In the genomic region with DNA sequence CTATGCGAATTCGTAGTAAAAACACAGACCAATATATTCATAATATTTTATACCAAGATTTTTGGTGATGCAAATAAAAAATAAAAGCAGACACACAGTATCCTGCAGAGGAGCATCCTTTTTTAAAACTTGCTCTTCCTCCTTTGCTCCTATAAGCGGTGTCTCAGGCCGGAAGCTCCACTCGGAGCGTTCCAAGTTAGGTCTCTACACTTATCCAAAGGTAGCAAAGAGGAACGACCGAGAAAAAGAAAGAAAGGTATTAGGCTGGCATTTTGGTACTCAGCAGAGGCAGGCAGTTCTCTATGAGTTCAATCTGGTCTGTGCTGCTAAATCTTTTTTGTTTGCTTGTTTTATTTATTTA, we compare ENCODE assay signal across 16 mouse cellular contexts. TPM values are rescaled to one million over a fixed set of nuclear protein-coding genes. Genes with fewer than 3 reads are reported as not detected.
A peak's percentile ranks its signal among the peaks of the same experiment; 100 is the strongest.
DNase-seq lines count a peak whose midpoint lies in the region; ATAC-seq and TF ChIP-seq lines count a peak whose summit lies in the region.
"Had no signal": no experiment of that assay in that cellular context is flagged by ENCODE, and none has a peak within 500 bp of the region (broad histone marks: within the 10 kb centered on the region; RNA-seq: fewer than 3 reads in every experiment).

No protein-coding gene starts in this region.

- no peak for TF ChIP-seq POLR2A in lung, adult 2 months (IDR thresholded peaks at IDR 0.05; ENCODE audit: borderline replicate concordance, extremely low read depth, low read depth, low read length)
- TF ChIP-seq POLR2A in CH12.LX (IDR thresholded peaks at IDR 0.05; ENCODE audit: low read depth, low read length): no peak

- peak overlapping the region; percentile 94; the same call in 1 of the 2 replicates for H3K4me3 ChIP-seq in heart, embryonic 13.5 days
- H3K4me3 ChIP-seq in heart, embryonic 12.5 days: no peak overlapping the region
- no peak overlapping the region for H3K4me3 ChIP-seq in lung, embryonic 14.5 days (ENCODE audit: low read depth, low read length)
- no peak overlapping the region for H3K4me3 ChIP-seq in lung, adult 2 months (replicated peaks; ENCODE audit: extremely low read depth, low read depth, low read length)
- H3K4me3 ChIP-seq in CH12.LX (replicated peaks in 1 of 3; ENCODE audit: low read depth in 2 of 3, low read length in 2 of 3, poor library complexity in 1 of 3): peak overlapping the region in 2 of 3 experiments; percentile 65 to 84
- no peak overlapping the region for H3K4me3 ChIP-seq in liver, embryonic 14.5 days (ENCODE audit: insufficient read depth in 1 of 2, low read depth in 2 of 2, low read length in 2 of 2)

- no peak for ATAC-seq in heart, embryonic 13.5 days (ENCODE audit: extremely low read depth, insufficient number of reproducible peaks, low FRiP score, low TSS enrichment)
- ATAC-seq in heart, embryonic 12.5 days (ENCODE audit: insufficient number of reproducible peaks, low FRiP score): no peak
- no peak for ATAC-seq in lung, embryonic 14.5 days (ENCODE audit: insufficient read depth)
- no peak for ATAC-seq in liver, embryonic 14.5 days (ENCODE audit: insufficient read depth)
- no peak for ATAC-seq in megakaryocyte progenitor cell, adult 5-6 weeks (replicated peaks; ENCODE audit: poor library complexity)

- no peak for TF ChIP-seq CTCF in lung, embryonic 14.5 days (IDR thresholded peaks at IDR 0.05; ENCODE audit: low read depth)
- TF ChIP-seq CTCF in lung, adult 2 months (IDR thresholded peaks at IDR 0.05; ENCODE audit: insufficient read depth, low read length): no peak
- no peak for TF ChIP-seq CTCF in CH12.LX (conservative IDR thresholded peaks at IDR 0.05 in 1 of 2, IDR thresholded peaks at IDR 0.05 in 1 of 2; ENCODE audit: low read depth in 2 of 2, low read length in 2 of 2)
- no peak for TF ChIP-seq CTCF in liver, embryonic 14.5 days (IDR thresholded peaks at IDR 0.05; ENCODE audit: low read depth)

- H3K79me2 ChIP-seq in CH12.LX (replicated peaks; ENCODE audit: control insufficient read depth, extremely low read depth, insufficient read depth, poor library complexity, severe bottlenecking): peaks cover 7% of the 10 kb centered on the region

- no peak for TF ChIP-seq EP300 in CH12.LX (IDR thresholded peaks at IDR 0.05; ENCODE audit: low read length)
- no peak for TF ChIP-seq EP300 in liver, embryonic 14.5 days (IDR thresholded peaks at IDR 0.05; ENCODE audit: low read depth)

- H3K27me3 ChIP-seq in heart, embryonic 13.5 days (replicated peaks): no peaks in the 10 kb centered on the region
- no peaks in the 10 kb centered on the region for H3K27me3 ChIP-seq in heart, embryonic 12.5 days (replicated peaks)
- no peaks in the 10 kb centered on the region for H3K27me3 ChIP-seq in lung, embryonic 14.5 days (ENCODE audit: insufficient read depth, low read length)
- H3K27me3 ChIP-seq in CH12.LX (replicated peaks): no peaks in the 10 kb centered on the region
- no peaks in the 10 kb centered on the region for H3K27me3 ChIP-seq in liver, embryonic 14.5 days (ENCODE audit: control insufficient read depth, insufficient read depth, low read length)

- peaks cover 19% of the 10 kb centered on the region for H3K36me3 ChIP-seq in heart, embryonic 13.5 days
- peaks cover 13% of the 10 kb centered on the region for H3K36me3 ChIP-seq in heart, embryonic 12.5 days
- peaks cover 14% of the 10 kb centered on the region for H3K36me3 ChIP-seq in lung, embryonic 14.5 days (ENCODE audit: insufficient read depth)
- H3K36me3 ChIP-seq in CH12.LX (replicated peaks in 1 of 2; ENCODE audit: control insufficient read depth in 1 of 2, insufficient read depth in 1 of 2, low read length in 1 of 2): peaks cover 10 to 22% of the 10 kb centered on the region in 2 experiments
- H3K36me3 ChIP-seq in liver, embryonic 14.5 days (replicated peaks; ENCODE audit: control insufficient read depth, insufficient read depth, low read depth): peaks cover 5% of the 10 kb centered on the region; the same call in 1 of the 2 replicates

- dilution Hi-C loops in CH12.LX (cut with MboI; ENCODE audit: extremely low pct_ligation_motif_present, extremely low pct_unique_long_range_greater_than_20kb, low sequenced_read_pairs): no loop called here

- H3K9me3 ChIP-seq in heart, embryonic 13.5 days: no peaks in the 10 kb centered on the region
- H3K9me3 ChIP-seq in heart, embryonic 12.5 days (replicated peaks): no peaks in the 10 kb centered on the region
- H3K9me3 ChIP-seq in lung, embryonic 14.5 days (ENCODE audit: low read depth, low read length): no peaks in the 10 kb centered on the region
- H3K9me3 ChIP-seq in CH12.LX (replicated peaks; ENCODE audit: low read length): no peaks in the 10 kb centered on the region
- H3K9me3 ChIP-seq in liver, embryonic 14.5 days (ENCODE audit: control insufficient read depth, low read length): no peaks in the 10 kb centered on the region
- H3K9me3 ChIP-seq: midbrain, embryonic 10.5 days had no signal

- WGBS in heart, embryonic 13.5 days: 64% methylated on average over 8 of the region's 8 CpGs
- 70% methylated on average over 8 of the region's 8 CpGs for WGBS in heart, embryonic 12.5 days
- 74% methylated on average over 8 of the region's 8 CpGs for WGBS in lung, embryonic 14.5 days
- 74% methylated on average over 8 of the region's 8 CpGs for WGBS in lung, adult 2 months
- 51% methylated on average over 8 of the region's 8 CpGs for WGBS in liver, embryonic 14.5 days (ENCODE audit: insufficient replicate concordance)

- TF ChIP-seq RAD21 in CH12.LX (IDR thresholded peaks at IDR 0.05; ENCODE audit: low read depth, low read length): no peak

- no peak overlapping the region for H3K9ac ChIP-seq in heart, embryonic 13.5 days
- no peak overlapping the region for H3K9ac ChIP-seq in heart, embryonic 12.5 days
- no peak overlapping the region for H3K9ac ChIP-seq in lung, embryonic 14.5 days
- H3K9ac ChIP-seq in CH12.LX (ENCODE audit: insufficient read depth, low read depth): peak overlapping the region; percentile 73; the same call in 1 of the 2 replicates
- no peak overlapping the region for H3K9ac ChIP-seq in liver, embryonic 14.5 days (replicated peaks)

- in situ Hi-C loops in CH12.LX (cut with MboI; ENCODE audit: low pct_ligation_motif_present, low pct_unique_long_range_greater_than_20kb, low sequenced_read_pairs): no loop called here

- H3K4me2 ChIP-seq in heart, embryonic 13.5 days: no peak overlapping the region
- H3K4me2 ChIP-seq in heart, embryonic 12.5 days: no peak overlapping the region
- H3K4me2 ChIP-seq in lung, embryonic 14.5 days: peak overlapping the region; percentile 78
- peak overlapping the region; percentile 55; the same call in 1 of the 2 replicates for H3K4me2 ChIP-seq in CH12.LX (ENCODE audit: insufficient read depth, low read depth, poor library complexity, severe bottlenecking)
- H3K4me2 ChIP-seq in liver, embryonic 14.5 days (ENCODE audit: low read depth): peak overlapping the region; percentile 98

- no peak for DNase-seq in lung, embryonic 14.5 days
- DNase-seq in lung, adult 2 months: no peak
- no peak for DNase-seq in CH12.LX (ENCODE audit: extremely low read depth)
- no peak for DNase-seq in liver, embryonic 14.5 days (ENCODE audit: low read depth in 3 of 3, low spot score in 3 of 3)
- DNase-seq: thymus, adult 18-20 months had no signal

- H3K27ac ChIP-seq in heart, embryonic 13.5 days (replicated peaks): no peak overlapping the region
- H3K27ac ChIP-seq in heart, embryonic 12.5 days (ENCODE audit: poor library complexity, severe bottlenecking): no peak overlapping the region
- no peak overlapping the region for H3K27ac ChIP-seq in lung, embryonic 14.5 days (ENCODE audit: low read depth)
- H3K27ac ChIP-seq in CH12.LX (ENCODE audit: insufficient read depth, low read depth): no peak overlapping the region
- H3K27ac ChIP-seq in liver, embryonic 14.5 days: no peak overlapping the region

- H3K4me1 ChIP-seq in heart, embryonic 13.5 days: no peaks in the 10 kb centered on the region; the same call in 1 of the 2 replicates
- peaks cover 3% of the 10 kb centered on the region; the same call in 1 of the 2 replicates for H3K4me1 ChIP-seq in heart, embryonic 12.5 days (replicated peaks)
- H3K4me1 ChIP-seq in lung, embryonic 14.5 days (ENCODE audit: insufficient read depth): no peaks in the 10 kb centered on the region
- H3K4me1 ChIP-seq in lung, adult 2 months (ENCODE audit: control insufficient read depth, insufficient read depth, low read length): no peaks in the 10 kb centered on the region
- 0 out of 4 replicates have a peak, but pooled peaks cover 0 to 7% of the 10 kb centered on the region in 2 experiments for H3K4me1 ChIP-seq in CH12.LX (ENCODE audit: control insufficient read depth in 1 of 2, insufficient read depth in 2 of 2)
- peaks cover 0 to 5% of the 10 kb centered on the region in 2 experiments; a peak in 1 of 4 replicates for H3K4me1 ChIP-seq in liver, embryonic 14.5 days (replicated peaks; ENCODE audit: control insufficient read depth in 2 of 2, insufficient read depth in 2 of 2, low read length in 1 of 2)

RNA-seq across cellular contexts. Expression of gene Rp9, which starts 0.7 kb away (rescaled TPM):
- 37.6 and 46.3 TPM in 2 replicates for polyA plus RNA-seq in heart, embryonic 13.5 days (2015; fragmentation: Nextera tagmentation; extraction: Ambion mirVana)
- polyA plus RNA-seq in heart, embryonic 12.5 days (2016; fragmentation: Nextera tagmentation; extraction: Ambion mirVana): 48.1 and 51.6 TPM in 2 replicates
- polyA plus RNA-seq in lung, embryonic 14.5 days (2014; fragmentation: Nextera tagmentation; extraction: Ambion mirVana): 65.7 and 71.0 TPM in 2 replicates
- polyA plus RNA-seq in lung, adult 2 months (2012; rRNA removed): 56.2 and 113 TPM in 2 replicates
- total RNA-seq in CH12.LX (2012; rRNA removed) (75.5 and 86.9 TPM in 2 replicates), CH12.LX (2014; rRNA removed) (64.2 and 82.1 TPM in 2 replicates)
- polyA plus RNA-seq in CH12.LX (2012; ENCODE audit: insufficient read length, low read depth): 75.9 and 85.0 TPM in 2 replicates
- 15.8 and 32.5 TPM in 2 replicates for polyA plus RNA-seq in liver, embryonic 14.5 days (2012; rRNA removed)
- polyA plus RNA-seq in liver, embryonic 14.5 days (2014; fragmentation: Nextera tagmentation; extraction: Ambion mirVana): 34.1 and 37.2 TPM in 2 replicates
- 129 and 142 TPM in 2 replicates for total RNA-seq in megakaryocyte progenitor cell, adult 5-6 weeks (2015)
- 178 and 208 TPM in 2 replicates for total RNA-seq in megakaryocyte progenitor cell, adult 5-6 weeks (2017)

RNA-seq across cellular contexts. Expression of gene Bbs9, which starts 6.6 kb away (rescaled TPM):
- 5.5 and 6.4 TPM in 2 replicates for polyA plus RNA-seq in heart, embryonic 13.5 days (2015; fragmentation: Nextera tagmentation; extraction: Ambion mirVana)
- polyA plus RNA-seq in heart, embryonic 12.5 days (2016; fragmentation: Nextera tagmentation; extraction: Ambion mirVana): 7.8 and 8.0 TPM in 2 replicates
- polyA plus RNA-seq in lung, embryonic 14.5 days (2014; fragmentation: Nextera tagmentation; extraction: Ambion mirVana): 12.5 and 17.1 TPM in 2 replicates
- 13.1 and 15.3 TPM in 2 replicates for polyA plus RNA-seq in lung, adult 2 months (2012; rRNA removed)
- total RNA-seq in CH12.LX (2012; rRNA removed) (8.1 and 9.1 TPM in 2 replicates), CH12.LX (2014; rRNA removed) (7.8 and 8.5 TPM in 2 replicates)
- 6.9 and 8.5 TPM in 2 replicates for polyA plus RNA-seq in CH12.LX (2012; ENCODE audit: insufficient read length, low read depth)
- 2.2 and 2.6 TPM in 2 replicates for polyA plus RNA-seq in liver, embryonic 14.5 days (2012; rRNA removed)
- polyA plus RNA-seq in liver, embryonic 14.5 days (2014; fragmentation: Nextera tagmentation; extraction: Ambion mirVana): 2.3 and 3.0 TPM in 2 replicates
- total RNA-seq in megakaryocyte progenitor cell, adult 5-6 weeks (2015): 16.9 and 20.8 TPM in 2 replicates
- total RNA-seq in megakaryocyte progenitor cell, adult 5-6 weeks (2017): 18.9 and 21.3 TPM in 2 replicates

RNA-seq across cellular contexts. Expression of gene Gm17545, which starts 14.8 kb away (rescaled TPM):
- polyA plus RNA-seq in heart, embryonic 13.5 days (2015; fragmentation: Nextera tagmentation; extraction: Ambion mirVana): not detected in 2 replicates
- polyA plus RNA-seq in heart, embryonic 12.5 days (2016; fragmentation: Nextera tagmentation; extraction: Ambion mirVana): not detected in 2 replicates
- not detected in 2 replicates for polyA plus RNA-seq in lung, embryonic 14.5 days (2014; fragmentation: Nextera tagmentation; extraction: Ambion mirVana)
- not detected in 2 replicates for polyA plus RNA-seq in lung, adult 2 months (2012; rRNA removed)
- not detected in 2 replicates for total RNA-seq in CH12.LX (2012; rRNA removed)
- total RNA-seq in CH12.LX (2014; rRNA removed): not detected in 2 replicates
- not detected in 2 replicates for polyA plus RNA-seq in CH12.LX (2012; ENCODE audit: insufficient read length, low read depth)
- polyA plus RNA-seq in liver, embryonic 14.5 days (2012; rRNA removed): not detected in 2 replicates
- not detected in 2 replicates for polyA plus RNA-seq in liver, embryonic 14.5 days (2014; fragmentation: Nextera tagmentation; extraction: Ambion mirVana)
- not detected in 2 replicates for total RNA-seq in megakaryocyte progenitor cell, adult 5-6 weeks (2015)
- not detected in 2 replicates for total RNA-seq in megakaryocyte progenitor cell, adult 5-6 weeks (2017)
- total RNA-seq: adrenal gland, postnatal 10 days; heart, adult 2 months; heart, postnatal 25 days; left cerebral cortex, postnatal 14 days; neutrophil, adult 5-6 weeks had no signal
- polyA plus RNA-seq: heart, adult 2 months; lung, embryonic 16.5 days; midbrain, embryonic 10.5 days; spleen, adult 2 months had no signal

RNA-seq across cellular contexts. Expression of gene 9530077C05Rik, which starts 57.6 kb away (rescaled TPM):
- 1.7 and 2.4 TPM in 2 replicates for polyA plus RNA-seq in heart, embryonic 13.5 days (2015; fragmentation: Nextera tagmentation; extraction: Ambion mirVana)
- 2.0 and 2.5 TPM in 2 replicates for polyA plus RNA-seq in heart, embryonic 12.5 days (2016; fragmentation: Nextera tagmentation; extraction: Ambion mirVana)
- polyA plus RNA-seq in lung, embryonic 14.5 days (2014; fragmentation: Nextera tagmentation; extraction: Ambion mirVana): 4.9 and 5.6 TPM in 2 replicates
- 0.75 and 1.2 TPM in 2 replicates for polyA plus RNA-seq in lung, adult 2 months (2012; rRNA removed)
- total RNA-seq in CH12.LX (2012; rRNA removed) (0.46 and 0.93 TPM in 2 replicates), CH12.LX (2014; rRNA removed) (0.71 and 0.78 TPM in 2 replicates)
- polyA plus RNA-seq in CH12.LX (2012; ENCODE audit: insufficient read length, low read depth): 0.27 and 1.4 TPM in 2 replicates
- polyA plus RNA-seq in liver, embryonic 14.5 days (2012; rRNA removed): 0.89 and 1.1 TPM in 2 replicates
- polyA plus RNA-seq in liver, embryonic 14.5 days (2014; fragmentation: Nextera tagmentation; extraction: Ambion mirVana): 1.5 and 1.8 TPM in 2 replicates
- 2.1 and 2.5 TPM in 2 replicates for total RNA-seq in megakaryocyte progenitor cell, adult 5-6 weeks (2015)
- total RNA-seq in megakaryocyte progenitor cell, adult 5-6 weeks (2017): 2.2 and 5.4 TPM in 2 replicates

Comparison
In these comparisons a context has a peak if more than half of its experiments do, and no peak if none do; other contexts are left out.
1. H3K4me3 ChIP-seq: peak in heart, embryonic 13.5 days (single experiment) and CH12.LX (2 of 3); none in heart, embryonic 12.5 days (single experiment), lung, embryonic 14.5 days (single experiment), lung, adult 2 months (single experiment) and liver, embryonic 14.5 days (0 of 2).
2. H3K4me2 ChIP-seq: peak in lung, embryonic 14.5 days (single experiment), CH12.LX (single experiment) and liver, embryonic 14.5 days (single experiment); none in heart, embryonic 13.5 days (single experiment) and heart, embryonic 12.5 days (single experiment).